Mouse (Mus musculus): ENCODE data around the gene Ppp2r1a.

Gene Ppp2r1a

DNA sequence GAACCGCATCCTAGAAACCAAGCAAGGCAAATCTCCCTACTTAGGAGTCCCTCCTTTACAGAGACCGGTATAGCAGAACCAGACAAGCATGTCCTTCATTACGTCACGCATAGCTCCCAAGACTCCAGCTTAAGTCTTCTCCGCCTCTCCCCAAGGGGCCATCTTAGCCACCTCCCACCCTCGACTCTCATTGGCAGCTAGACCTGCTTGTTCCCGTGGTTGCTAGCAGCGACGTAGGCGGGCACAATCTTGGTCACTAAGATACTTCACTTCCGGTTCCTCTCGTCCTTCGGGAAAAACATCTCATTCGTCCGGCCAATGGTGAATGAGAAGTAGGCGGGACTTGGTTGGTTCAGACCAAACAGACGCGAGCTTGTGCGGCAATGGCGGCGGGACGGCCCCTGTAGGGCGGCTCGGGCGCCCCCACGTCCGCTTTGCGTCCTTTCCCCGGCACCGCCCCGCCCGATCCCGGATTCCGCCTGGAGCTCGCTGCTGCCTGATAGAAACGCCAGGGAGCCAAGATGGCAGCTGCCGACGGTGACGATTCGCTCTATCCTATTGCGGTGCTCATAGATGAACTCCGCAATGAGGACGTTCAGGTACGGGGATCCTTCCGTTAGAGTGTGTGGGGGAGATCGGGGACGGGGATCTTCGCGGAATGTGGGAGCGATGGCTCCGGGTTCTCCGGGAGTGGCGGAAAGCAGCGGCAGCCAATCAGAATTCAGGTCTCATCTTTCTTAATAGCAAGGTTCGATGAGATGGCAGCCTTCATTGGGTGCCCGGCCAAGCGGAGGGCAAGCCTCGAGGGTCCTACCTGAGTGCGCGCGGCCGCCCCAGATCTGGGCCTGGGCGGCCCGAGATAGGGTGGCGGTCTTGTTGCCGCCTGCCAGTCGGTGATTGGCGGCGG is at the start of gene Ppp2r1a:
TSS of gene Ppp2r1a (plus strand) at position 327 of the 907 bp plus-strand sequence.
- DNase-seq = peak; percentile 100

DNA sequence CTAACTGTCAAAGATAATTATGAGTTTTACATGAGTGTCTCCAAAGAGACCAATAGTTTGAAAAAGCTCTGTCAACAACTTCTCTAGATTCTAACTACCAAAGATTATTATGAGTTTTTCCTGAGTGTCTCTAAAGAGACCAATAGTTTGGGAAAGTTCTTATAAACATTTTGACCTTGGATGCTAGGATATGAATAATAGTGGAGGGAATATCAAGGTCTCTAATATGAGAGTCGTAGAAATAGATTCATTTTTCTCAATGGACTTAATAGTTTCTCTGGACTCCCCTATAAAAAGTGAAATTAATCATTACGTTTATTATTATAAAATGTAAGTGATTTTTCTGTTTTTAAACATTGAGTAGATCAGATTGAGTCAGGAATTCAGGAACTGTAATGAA is 40.1 kb upstream of the Ppp2r1a start, which contains the start of gene Vmn1r231:
TSS of gene Vmn1r231 (minus strand) at position 101 of the 400 bp plus-strand sequence.
- no peak for DNase-seq

DNA sequence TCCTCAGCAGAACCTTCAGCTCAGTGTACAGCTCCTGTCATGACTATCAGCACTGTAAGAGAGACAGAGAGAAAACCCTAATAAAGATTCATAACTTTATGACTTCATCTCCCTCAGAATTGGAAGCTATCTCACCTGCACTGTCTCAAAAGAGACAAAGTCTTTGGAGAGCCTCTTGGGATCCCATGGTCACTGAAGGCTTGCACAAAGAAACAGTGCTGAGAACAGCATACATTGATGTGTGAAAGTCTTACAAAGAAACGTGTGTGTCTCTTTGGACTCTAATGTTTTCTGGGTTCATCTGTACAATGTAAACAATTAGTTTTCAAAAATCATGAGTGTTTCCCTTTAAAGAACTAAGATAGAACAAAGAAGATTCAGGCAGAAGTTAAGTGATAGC is 25.5 kb upstream of the Ppp2r1a start, which contains the start of gene Vmn1r232:
TSS of gene Vmn1r232 (minus strand) at position 101 of the 400 bp plus-strand sequence.
- no peak for DNase-seq

- DNase-seq = no peak
Observed at GRCm38 (mm10) chr17:20944226-20944625, 885 bp upstream of the Ppp2r1a start.

DNA sequence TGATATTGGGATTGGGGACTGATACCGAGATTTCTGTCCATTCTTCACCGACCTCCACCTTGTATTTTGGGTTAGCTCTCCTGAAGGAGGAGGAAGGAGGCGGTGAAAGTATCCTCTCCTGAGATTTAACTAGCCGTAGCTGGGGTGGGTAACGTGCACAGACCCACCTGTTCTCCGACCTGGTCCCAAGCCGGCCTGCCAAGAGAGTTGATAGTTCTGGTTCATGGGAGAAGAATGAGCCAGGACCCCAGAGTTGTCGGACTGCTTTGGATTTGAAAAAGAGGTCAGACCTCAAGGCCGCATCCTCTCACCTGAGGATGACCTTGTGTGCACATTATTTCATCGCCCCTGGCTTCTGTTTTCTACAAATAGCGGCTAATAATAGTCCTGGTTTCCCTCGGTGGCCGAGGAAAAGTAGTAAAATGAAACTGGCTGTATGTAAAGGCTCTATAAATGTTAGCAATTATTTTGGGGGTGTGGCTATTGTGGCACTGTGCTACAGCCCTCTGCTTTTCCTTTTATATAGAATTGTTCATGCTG is 985 bp downstream of the Ppp2r1a start:
- peak; percentile 90 for DNase-seq

GRCm38 (mm10) chr17:20946636-20947035 is 1.5 kb downstream of the Ppp2r1a start:
- no peak for DNase-seq

DNA sequence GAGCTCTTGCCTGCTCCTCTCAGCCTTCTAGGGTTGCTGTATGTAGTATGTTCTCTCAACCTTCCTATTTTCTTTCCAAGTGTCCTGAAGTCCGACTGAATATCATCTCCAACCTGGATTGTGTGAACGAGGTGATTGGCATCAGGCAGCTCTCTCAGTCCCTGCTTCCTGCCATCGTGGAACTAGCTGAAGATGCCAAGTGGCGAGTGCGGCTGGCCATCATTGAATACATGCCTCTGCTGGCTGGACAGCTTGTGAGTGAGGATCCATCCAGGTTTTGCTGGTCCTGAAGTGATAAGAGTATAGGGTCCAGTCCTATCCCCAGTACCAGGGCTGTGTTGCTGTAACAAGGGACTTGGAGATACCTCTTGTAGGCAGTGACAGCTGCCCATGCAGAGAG is 15.3 kb downstream of the Ppp2r1a start:
- DNase-seq = peak; percentile 80

DNA sequence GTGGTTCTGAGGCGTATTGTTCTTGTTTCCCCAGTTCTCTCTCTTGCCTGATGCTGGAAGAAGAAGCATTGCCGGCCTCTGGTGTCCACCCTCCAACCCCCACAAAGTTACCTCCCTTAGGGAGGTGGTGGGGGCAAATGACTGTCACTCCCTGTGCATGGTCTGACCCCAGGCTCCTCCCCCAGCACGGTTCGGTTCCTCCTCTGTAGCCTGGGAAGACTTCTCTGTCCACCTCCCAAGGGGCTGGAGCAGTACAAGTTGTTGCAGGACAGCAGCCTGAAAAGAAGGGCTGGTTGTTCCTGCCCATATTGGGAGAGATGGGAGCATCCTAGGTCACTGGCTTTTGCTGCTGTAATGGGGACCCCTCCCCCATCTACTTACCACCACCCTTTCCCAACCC is 20.3 kb downstream of the Ppp2r1a start:
- peak; percentile 97 for DNase-seq

DNA sequence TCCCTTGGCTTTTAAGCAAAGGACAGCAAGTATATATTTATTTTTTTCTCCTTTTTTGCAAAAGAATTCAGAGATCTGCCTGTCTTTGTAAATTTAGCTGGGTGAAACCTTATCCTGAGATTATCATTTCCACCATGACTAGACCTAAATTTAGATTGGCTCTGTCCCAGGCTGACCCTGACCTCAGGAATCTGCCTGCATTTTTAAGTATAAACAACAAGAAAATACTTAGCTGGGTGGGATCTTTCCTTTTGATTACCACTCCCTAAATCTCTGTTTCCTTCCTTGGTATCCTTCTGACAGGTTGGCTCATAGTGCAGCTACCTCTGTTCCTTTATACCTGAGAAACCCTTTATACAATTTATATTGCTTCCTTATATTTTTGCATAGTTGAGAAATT is 21.6 kb downstream of the Ppp2r1a start:
- peak; percentile 61 for DNase-seq

- DNase-seq = peak; percentile 41
Observed at GRCm38 (mm10) chr17:20993716-20994115, 48.6 kb downstream of the Ppp2r1a start.

DNA sequence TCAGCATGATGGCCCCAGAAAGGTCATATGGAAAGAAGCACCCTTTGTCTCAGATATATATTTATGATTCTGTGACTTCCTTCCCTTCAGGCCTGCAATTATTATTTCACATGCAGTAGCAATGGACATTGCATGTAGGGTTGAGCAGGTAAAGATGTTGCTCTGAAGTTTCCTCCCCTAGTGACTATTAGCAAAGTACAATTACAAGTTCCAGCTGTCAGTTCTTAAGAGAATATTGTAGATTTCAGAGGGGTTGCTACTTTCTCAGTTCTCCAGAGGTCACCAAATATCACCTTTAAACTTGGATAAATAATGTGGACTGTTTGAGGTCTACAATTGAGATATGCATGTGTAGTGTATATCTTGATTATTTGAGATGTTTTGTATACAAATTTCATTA is 51.3 kb downstream of the Ppp2r1a start, which contains the start of gene Vmn1r233:
TSS of gene Vmn1r233 (minus strand) at position 101 of the 400 bp plus-strand sequence.
- DNase-seq = no peak

GRCm38 (mm10) chr17:21008382-21009331 is 63.5 kb downstream of the Ppp2r1a start, which contains the start of gene Zfp160:
TSS of gene Zfp160 (plus strand) at chr17:21008903.
- peak; percentile 99 for DNase-seq

DNA sequence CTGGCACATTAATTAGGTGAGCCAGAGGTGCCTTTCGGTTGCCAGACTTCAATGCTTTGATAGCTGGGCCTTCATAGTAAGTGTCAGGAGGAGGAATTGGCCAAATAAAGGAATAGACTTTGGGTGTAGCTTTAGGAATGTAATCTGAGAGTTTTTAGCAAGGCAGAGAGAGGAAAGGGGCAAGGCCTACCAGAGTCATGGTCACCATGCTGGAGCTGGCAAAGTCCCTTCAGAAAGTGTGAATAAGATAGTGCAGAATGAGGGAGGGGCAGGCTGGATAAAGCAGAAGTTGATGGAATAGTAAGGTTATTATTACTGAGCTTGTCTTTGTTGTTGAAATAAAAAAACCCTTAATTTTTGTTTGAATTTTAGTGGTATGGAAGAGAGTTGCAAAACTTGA is 64.6 kb downstream of the Ppp2r1a start:
- no peak for DNase-seq
